Mouse (Mus musculus) heart, embryonic 11.5 days (tissue): Measurements from ENCODE around the gene Alpi. TPM values are rescaled to one million over a fixed set of nuclear protein-coding genes. Genes with fewer than 3 reads are reported as not detected.

ENCODE experiments used
- ATAC-seq: fragments of 200-750 bp; cut with Nextera tagmentation; replicated peaks from 2 replicates; pipeline ENCODE4 v1.8.0; 2017; ENCODE audit warnings: moderate library complexity; ENCODE audit not compliant: insufficient number of reproducible peaks, low FRiP score, low TSS enrichment
- H3K27ac ChIP-seq: fragments of 300-500 bp; sonication (generic); 2 replicates; pipeline ENCODE4 v1.5.1; 2014; ENCODE audit warnings: mild to moderate bottlenecking, low read depth, low read length
- H3K27me3 ChIP-seq: fragments of 300-500 bp; sonication (generic); 2 replicates; pipeline ENCODE4 v1.6.1; 2014; ENCODE audit warnings: mild to moderate bottlenecking, low read length, mixed read lengths; ENCODE audit not compliant: control insufficient read depth, insufficient read depth
- H3K36me3 ChIP-seq: fragments of 300-500 bp; sonication (generic); 2 replicates; pipeline ENCODE4 v1.6.1; 2014; ENCODE audit warnings: mild to moderate bottlenecking, low read length, moderate library complexity, mixed read lengths; ENCODE audit not compliant: control insufficient read depth, insufficient read depth
- H3K4me1 ChIP-seq: fragments of 300-500 bp; sonication (generic); 2 replicates; pipeline ENCODE4 v1.6.1; 2014; ENCODE audit warnings: low read length; ENCODE audit not compliant: control insufficient read depth, insufficient read depth
- H3K4me2 ChIP-seq: fragments of 300-500 bp; sonication (generic); 2 replicates; pipeline ENCODE4 v1.6.1; 2014; ENCODE audit warnings: mild to moderate bottlenecking, moderate library complexity
- H3K4me3 ChIP-seq: fragments of 300-500 bp; sonication (generic); 2 replicates; pipeline ENCODE4 v1.5.1; 2014; ENCODE audit warnings: low read depth, low read length
- H3K9ac ChIP-seq: fragments of 300-500 bp; sonication (generic); 2 replicates; pipeline ENCODE4 v1.6.1; 2014; ENCODE audit warnings: mild to moderate bottlenecking, low read depth, low read length, moderate library complexity
- H3K9me3 ChIP-seq: fragments of 300-500 bp; sonication (generic); replicated peaks from 2 replicates; pipeline ENCODE4 v1.6.1; 2016; ENCODE audit warnings: low read length; ENCODE audit not compliant: control insufficient read depth
- WGBS: fragments of 180-500 bp; shearing (Covaris S2); extraction: QIAGEN DNeasy Blood & Tissue Kit; methylation state at CpG from one replicate; pipeline ENCODE4 v1.1.7; 2014; ENCODE audit not compliant: insufficient replicate concordance; 5-methylcytosine and 5-hydroxymethylcytosine counted together
- polyA plus RNA-seq: library from polyadenylated mRNA; unstranded; fragments of >200 nt; fragmentation: Nextera tagmentation; extraction: Ambion mirVana; gene quantifications from 2 replicates; pipeline ENCODE4 v1.2.1, GENCODE M21; 2014

The Alpi gene
- polyA plus RNA-seq, 1 experiment from 2014 or later: not detected

DNA sequence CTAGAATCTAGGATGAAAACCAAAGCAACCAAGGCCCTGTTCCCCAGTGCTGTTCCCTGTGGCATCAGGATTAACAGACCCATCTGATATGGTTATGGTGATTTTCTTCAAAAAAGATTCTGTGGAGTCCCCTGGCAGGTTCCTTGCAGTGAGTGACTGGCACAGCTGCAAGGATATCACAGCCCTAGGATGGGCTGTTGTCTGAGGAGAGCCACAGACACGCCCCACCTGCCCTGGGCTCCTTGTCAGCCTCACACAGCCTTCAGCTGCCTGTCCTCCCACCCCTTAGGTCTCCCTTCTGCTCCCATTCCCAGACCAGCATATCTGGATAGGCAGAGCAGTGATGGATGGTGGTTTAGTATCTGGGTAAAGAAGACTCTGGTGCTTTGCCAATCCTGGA lies 50.7 kb downstream of the Alpi start:
- no peak overlapping the region for H3K4me2 ChIP-seq
- no peaks in the 10 kb centered on the region for H3K27me3 ChIP-seq
- H3K4me1 ChIP-seq: no peaks in the 10 kb centered on the region
- ATAC-seq: no peak
- H3K9me3 ChIP-seq: no peaks in the 10 kb centered on the region
- no peak overlapping the region for H3K9ac ChIP-seq
- no peaks in the 10 kb centered on the region for H3K36me3 ChIP-seq
- no peak overlapping the region for H3K4me3 ChIP-seq
- 60% methylated on average over 1 of the region's 1 CpGs for WGBS
- no peak overlapping the region for H3K27ac ChIP-seq

DNA sequence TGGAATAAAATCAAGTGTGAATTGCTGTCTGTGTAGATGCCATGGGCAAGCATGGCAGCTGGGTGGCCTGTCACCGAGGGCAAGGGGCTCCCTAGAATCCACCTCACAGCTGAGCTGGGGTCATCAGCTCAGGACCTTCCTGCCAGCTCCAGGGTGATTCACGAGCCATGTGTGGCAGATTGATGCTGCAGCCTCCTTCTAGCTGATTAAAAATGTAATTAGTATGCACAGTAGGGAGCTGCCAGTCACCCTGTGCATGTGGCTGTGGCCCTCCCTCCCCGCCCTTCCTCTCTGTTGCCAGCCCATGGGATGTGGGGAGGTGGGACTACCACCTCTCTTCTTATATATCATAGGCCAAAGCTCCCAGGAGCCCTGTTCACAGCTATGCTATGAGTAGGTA lies 51.3 kb downstream of the Alpi start:
- H3K36me3 ChIP-seq: no peaks in the 10 kb centered on the region
- no peak overlapping the region for H3K4me2 ChIP-seq
- no peak for ATAC-seq
- no peak overlapping the region for H3K9ac ChIP-seq
- H3K4me3 ChIP-seq: no peak overlapping the region
- no peaks in the 10 kb centered on the region for H3K27me3 ChIP-seq
- H3K9me3 ChIP-seq: no peaks in the 10 kb centered on the region
- WGBS: 66% methylated on average over 3 of the region's 3 CpGs
- H3K27ac ChIP-seq: no peak overlapping the region
- no peaks in the 10 kb centered on the region for H3K4me1 ChIP-seq

Other genes with a start within 250 kb of the Alpi start
- gene Alppl2, start 11.7 kb downstream of the Alpi start, polyA plus RNA-seq: not detected in 2 replicates
- gene Akp3, start 23.4 kb upstream of the Alpi start, polyA plus RNA-seq: not detected in 2 replicates
- not detected in 2 replicates for gene Ecel1, start 54.9 kb upstream of the Alpi start, polyA plus RNA-seq
- gene Prss56, start 81.7 kb upstream of the Alpi start, polyA plus RNA-seq: not detected in 2 replicates
- not detected in 2 replicates for gene Chrnd, start 89.0 kb upstream of the Alpi start, polyA plus RNA-seq
- 0.93 and 1.5 TPM in 2 replicates for gene Chrng, start 103.1 kb upstream of the Alpi start, polyA plus RNA-seq
- 121 and 128 TPM in 2 replicates for gene Eif4e2, start 112.3 kb upstream of the Alpi start, polyA plus RNA-seq
- 0.26 and 0.42 TPM in 2 replicates for gene Efhd1, start 162.8 kb upstream of the Alpi start, polyA plus RNA-seq
- 26.9 and 32.0 TPM in 2 replicates for gene Gigyf2, start 225.4 kb upstream of the Alpi start, polyA plus RNA-seq